Comparison of ENCODE assay signal across 11 mouse cellular contexts in the genomic region with DNA sequence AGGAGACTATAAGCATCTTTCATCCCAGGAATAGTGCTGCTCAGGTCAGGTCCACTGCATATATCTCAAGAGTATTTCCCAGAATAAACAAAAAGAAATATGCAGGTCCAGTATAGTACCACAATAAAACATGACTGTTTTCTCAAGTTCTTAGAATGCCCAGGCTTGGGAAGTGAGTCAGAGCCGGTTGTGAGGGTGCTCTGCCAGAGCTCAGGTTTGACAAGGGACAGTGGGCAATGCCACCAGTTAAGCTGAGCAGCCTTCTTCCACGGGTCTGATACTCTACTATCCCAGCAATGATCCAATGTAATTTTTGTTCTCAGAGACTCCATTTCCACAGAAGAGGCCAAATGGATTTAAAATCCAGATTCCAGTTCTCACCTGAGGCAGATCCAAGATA. TPM values are rescaled to one million over a fixed set of nuclear protein-coding genes. Genes with fewer than 3 reads are reported as not detected.
DNase-seq lines count a peak whose midpoint lies in the region; ATAC-seq lines count a peak whose summit lies in the region.
"Had no signal": no experiment of that assay in that cellular context is flagged by ENCODE, and none has a peak within 500 bp of the region (broad histone marks: within the 10 kb centered on the region; RNA-seq: fewer than 3 reads in every experiment).

No protein-coding gene starts in this region.

- 86% methylated on average over 2 of the region's 2 CpGs for WGBS in hindbrain, embryonic 13.5 days
- WGBS in hindbrain, embryonic 12.5 days, result 76% methylated on average over 2 of the region's 2 CpGs
- WGBS in neural tube, embryonic 13.5 days, result 85% methylated on average over 2 of the region's 2 CpGs
- 76% methylated on average over 2 of the region's 2 CpGs for WGBS in hindbrain, embryonic 16.5 days

- no peak overlapping the region for H3K27ac ChIP-seq in hindbrain, embryonic 13.5 days
- H3K27ac ChIP-seq in hindbrain, embryonic 12.5 days, result no peak overlapping the region
- no peak overlapping the region for H3K27ac ChIP-seq in neural tube, embryonic 13.5 days (replicated peaks)
- no peak overlapping the region for H3K27ac ChIP-seq in hindbrain, embryonic 16.5 days (ENCODE audit: low read depth, low read length)
- H3K27ac ChIP-seq: limb, embryonic 13.5 days had no signal

- H3K27me3 ChIP-seq in hindbrain, embryonic 13.5 days, result 0 out of 2 replicates have a peak, but pooled peaks cover 3% of the 10 kb centered on the region
- no peaks in the 10 kb centered on the region for H3K27me3 ChIP-seq in hindbrain, embryonic 12.5 days
- peaks cover 4% of the 10 kb centered on the region; the same call in 1 of the 2 replicates for H3K27me3 ChIP-seq in neural tube, embryonic 13.5 days
- H3K27me3 ChIP-seq in hindbrain, embryonic 16.5 days (replicated peaks; ENCODE audit: control insufficient read depth, insufficient read depth, low read length), result no peaks in the 10 kb centered on the region

- H3K9me3 ChIP-seq in hindbrain, embryonic 13.5 days, result no peaks in the 10 kb centered on the region
- H3K9me3 ChIP-seq in hindbrain, embryonic 12.5 days (replicated peaks), result no peaks in the 10 kb centered on the region
- H3K9me3 ChIP-seq in neural tube, embryonic 13.5 days, result no peaks in the 10 kb centered on the region
- H3K9me3 ChIP-seq in hindbrain, embryonic 16.5 days (ENCODE audit: control insufficient read depth, low read length), result no peaks in the 10 kb centered on the region
- H3K9me3 ChIP-seq: limb, embryonic 13.5 days had no signal

- peak overlapping the region; percentile 96 for H3K4me2 ChIP-seq in hindbrain, embryonic 13.5 days
- H3K4me2 ChIP-seq in hindbrain, embryonic 12.5 days (replicated peaks), result no peak overlapping the region; the same call in 1 of the 2 replicates
- peak overlapping the region; percentile 88 for H3K4me2 ChIP-seq in neural tube, embryonic 13.5 days
- peak overlapping the region; percentile 94 for H3K4me2 ChIP-seq in hindbrain, embryonic 16.5 days (ENCODE audit: low read length)

- intact Hi-C loops in gastrocnemius, postnatal 36 days (cut with DNase I), result no loop called here

- H3K4me1 ChIP-seq in hindbrain, embryonic 13.5 days (replicated peaks), result peaks cover 19% of the 10 kb centered on the region
- H3K4me1 ChIP-seq in hindbrain, embryonic 12.5 days, result peaks cover 12% of the 10 kb centered on the region
- H3K4me1 ChIP-seq in neural tube, embryonic 13.5 days (replicated peaks), result peaks cover 24% of the 10 kb centered on the region
- peaks cover 13% of the 10 kb centered on the region for H3K4me1 ChIP-seq in hindbrain, embryonic 16.5 days (ENCODE audit: control insufficient read depth, insufficient read depth, low read depth, low read length)

- H3K36me3 ChIP-seq in hindbrain, embryonic 13.5 days, result no peaks in the 10 kb centered on the region
- H3K36me3 ChIP-seq in hindbrain, embryonic 12.5 days, result no peaks in the 10 kb centered on the region
- H3K36me3 ChIP-seq in neural tube, embryonic 13.5 days, result no peaks in the 10 kb centered on the region
- H3K36me3 ChIP-seq in hindbrain, embryonic 16.5 days (ENCODE audit: control insufficient read depth, insufficient read depth, low read length), result peaks cover 2% of the 10 kb centered on the region; the same call in 1 of the 2 replicates
- H3K36me3 ChIP-seq: limb, embryonic 13.5 days had no signal

- no peak for DNase-seq in neural tube, embryonic 10.5 days (ENCODE audit: extremely low spot score, low spot score)
- DNase-seq in gastrocnemius, postnatal 36 days, result no peak
- no peak for DNase-seq in natural killer cell, adult 2 months (ENCODE audit: low spot score in 2 of 2)
- DNase-seq: gastrocnemius, postnatal 14 days; kidney, adult 9 months; lung, postnatal 10 days had no signal

- ATAC-seq in hindbrain, embryonic 13.5 days (ENCODE audit: low FRiP score), result no peak
- no peak for ATAC-seq in hindbrain, embryonic 12.5 days (ENCODE audit: low FRiP score)
- ATAC-seq in neural tube, embryonic 13.5 days (ENCODE audit: low read depth), result no peak
- no peak for ATAC-seq in hindbrain, embryonic 16.5 days

- H3K9ac ChIP-seq in hindbrain, embryonic 13.5 days, result peak overlapping the region; percentile 79
- H3K9ac ChIP-seq in hindbrain, embryonic 12.5 days, result no peak overlapping the region
- H3K9ac ChIP-seq in neural tube, embryonic 13.5 days, result peak overlapping the region; percentile 73; the same call in 1 of the 2 replicates
- peak overlapping the region; percentile 35; the same call in 1 of the 2 replicates for H3K9ac ChIP-seq in hindbrain, embryonic 16.5 days (ENCODE audit: low read depth, low read length)

- peak overlapping the region; percentile 63 for H3K4me3 ChIP-seq in hindbrain, embryonic 13.5 days
- H3K4me3 ChIP-seq in hindbrain, embryonic 12.5 days, result no peak overlapping the region
- H3K4me3 ChIP-seq in neural tube, embryonic 13.5 days, result peak overlapping the region; percentile 56
- peak overlapping the region; percentile 81 for H3K4me3 ChIP-seq in hindbrain, embryonic 16.5 days (ENCODE audit: low read length)

RNA-seq across cellular contexts. Expression of gene Pfkp, which starts 2.3 kb away (rescaled TPM):
- 213 and 231 TPM in 2 replicates for polyA plus RNA-seq in hindbrain, embryonic 13.5 days (2015; fragmentation: Nextera tagmentation; extraction: Ambion mirVana)
- polyA plus RNA-seq in hindbrain, embryonic 12.5 days (2016; fragmentation: Nextera tagmentation; extraction: Ambion mirVana), result 84.9 and 91.5 TPM in 2 replicates
- polyA plus RNA-seq in neural tube, embryonic 13.5 days (2015; fragmentation: Nextera tagmentation; extraction: Ambion mirVana), result 195 and 216 TPM in 2 replicates
- 507 and 556 TPM in 2 replicates for polyA plus RNA-seq in hindbrain, embryonic 16.5 days (2015; fragmentation: Nextera tagmentation; extraction: Ambion mirVana)
- 1 to 10 TPM; 3.5 to 5.4 TPM for total RNA-seq in gastrocnemius, postnatal 36 days (2021)
